Mouse (Mus musculus) neural tube, embryonic 14.5 days (tissue): Measurements from ENCODE around the gene Psma6. TPM values are rescaled to one million over a fixed set of nuclear protein-coding genes. Genes with fewer than 3 reads are reported as not detected.
"Not testable (repeated sequence)": the region's sequence is repeated elsewhere in the genome, so short reads cannot be mapped to it uniquely, and the experiment has no call there.

Source experiments
- ATAC-seq: fragments of 200-750 bp; cut with Nextera tagmentation; 2 replicates; pipeline ENCODE4 v1.8.0; 2017; ENCODE audit warnings: low read depth, mild to moderate bottlenecking, moderate TSS enrichment, moderate library complexity
- H3K27ac ChIP-seq: fragments of 300-500 bp; sonication (generic); 2 replicates; pipeline ENCODE4 v1.5.1; 2014; ENCODE audit warnings: low read depth, mild to moderate bottlenecking, control low read depth, low read length, moderate library complexity, mixed read lengths
- H3K27me3 ChIP-seq: fragments of 300-500 bp; sonication (generic); 2 replicates; pipeline ENCODE4 v1.6.1; 2014; ENCODE audit warnings: low read length; ENCODE audit not compliant: control insufficient read depth, insufficient read depth
- H3K36me3 ChIP-seq: fragments of 300-500 bp; sonication (generic); 2 replicates; pipeline ENCODE4 v1.6.1; 2014; ENCODE audit warnings: low read length, mixed read lengths; ENCODE audit not compliant: control insufficient read depth, insufficient read depth
- H3K4me1 ChIP-seq: fragments of 300-500 bp; sonication (generic); 2 replicates; pipeline ENCODE4 v1.6.1; 2014; ENCODE audit warnings: low read length; ENCODE audit not compliant: control insufficient read depth, insufficient read depth
- H3K4me2 ChIP-seq: fragments of 300-500 bp; sonication (generic); 2 replicates; pipeline ENCODE4 v1.6.1; 2014; ENCODE audit warnings: mild to moderate bottlenecking, low read depth, low read length, control low read depth
- H3K4me3 ChIP-seq: fragments of 300-500 bp; sonication (generic); 2 replicates; pipeline ENCODE4 v1.5.1; 2014; ENCODE audit warnings: low read depth, low read length, control low read depth, mixed read lengths
- H3K9ac ChIP-seq: fragments of 300-500 bp; sonication (generic); replicated peaks from 2 replicates; pipeline ENCODE4 v1.6.1; 2014; ENCODE audit warnings: low read depth, mild to moderate bottlenecking, control low read depth, low read length, mixed read lengths
- H3K9me3 ChIP-seq: fragments of 300-500 bp; sonication (generic); 2 replicates; pipeline ENCODE4 v1.6.1; 2016; ENCODE audit warnings: low read length; ENCODE audit not compliant: control insufficient read depth
- WGBS: fragments of 180-500 bp; shearing (Covaris S2); extraction: QIAGEN DNeasy Blood & Tissue Kit; methylation state at CpG from one replicate; pipeline ENCODE4 v1.1.7; 2014; 5-methylcytosine and 5-hydroxymethylcytosine counted together
- polyA plus RNA-seq: library from polyadenylated mRNA; unstranded; fragments of >200 nt; fragmentation: Nextera tagmentation; extraction: Ambion mirVana; gene quantifications from 2 replicates; pipeline ENCODE4 v1.2.1, GENCODE M21; 2014

Psma6 gene
- polyA plus RNA-seq, 1 experiment from 2014 or later, result 439 TPM

- Histone ChIP-seq H3K4me1 (no peaks in the 10 kb centered on the region), H3K36me3 (no peaks in the 10 kb centered on the region), H3K9me3 (no peaks in the 10 kb centered on the region), H3K9ac (no peak overlapping the region), H3K27ac (no peak overlapping the region), H3K4me2 (no peak overlapping the region), H3K4me3 (no peak overlapping the region), H3K27me3 (no peaks in the 10 kb centered on the region)
- ATAC-seq, result peak; percentile 11; the same call in 1 of the 2 replicates
- 67% methylated on average over 6 of the region's 6 CpGs for WGBS
Measured at GRCm38 (mm10) chr12:55388478-55388877, 4.5 kb downstream of the Psma6 start.

DNA sequence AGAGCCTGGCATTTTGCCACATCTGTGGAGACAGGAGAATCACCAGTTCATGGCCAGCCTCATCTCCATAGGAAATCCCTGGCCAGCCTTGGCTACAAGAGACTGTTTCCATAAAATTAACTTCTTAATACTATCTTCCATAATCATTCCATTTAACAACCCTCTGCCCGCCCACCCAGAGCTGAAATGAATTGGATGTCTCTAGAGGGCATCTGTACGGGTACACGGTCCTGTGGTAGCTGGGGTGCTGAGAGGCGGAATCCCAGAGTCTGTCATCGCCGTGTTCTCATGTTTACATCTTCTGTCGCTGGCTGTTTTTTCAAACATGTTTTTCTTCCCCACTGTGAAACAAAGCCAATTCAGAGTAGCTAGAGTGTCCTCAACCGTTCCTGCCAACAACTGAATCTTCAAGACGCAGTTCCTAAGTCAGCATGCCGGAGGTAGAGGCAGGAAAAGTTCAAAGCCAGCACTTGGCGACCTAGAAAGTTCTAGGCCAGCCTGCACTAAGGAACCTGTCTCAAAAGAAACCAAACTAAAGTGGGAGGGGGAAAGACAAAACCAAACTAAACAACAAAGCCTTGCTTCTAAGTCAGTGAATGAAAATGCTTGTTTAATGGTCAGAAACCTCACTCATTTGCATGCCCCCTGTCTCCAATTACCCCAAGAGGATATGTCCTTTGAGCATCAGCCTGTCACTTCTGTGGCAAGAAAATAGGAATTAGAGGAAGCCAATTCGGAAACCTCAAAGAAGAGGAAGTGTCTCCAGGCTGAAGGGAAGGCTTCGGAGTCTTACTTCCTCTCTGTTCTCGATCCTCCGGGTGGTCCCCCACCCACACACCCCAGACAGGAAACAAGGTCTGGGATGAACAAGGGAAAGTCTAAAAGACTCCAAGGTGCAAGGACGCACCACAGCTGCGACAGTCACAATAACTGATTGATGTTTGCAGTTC lies 5.4 kb downstream of the Psma6 start:
- H3K4me3 ChIP-seq, result no peak overlapping the region
- H3K27ac ChIP-seq, result no peak overlapping the region
- H3K27me3 ChIP-seq, result no peaks in the 10 kb centered on the region
- no peak for ATAC-seq
- H3K36me3 ChIP-seq, result no peaks in the 10 kb centered on the region
- no peaks in the 10 kb centered on the region for H3K9me3 ChIP-seq
- H3K4me1 ChIP-seq, result no peaks in the 10 kb centered on the region
- no peak overlapping the region for H3K9ac ChIP-seq
- 78% methylated on average over 17 of the region's 17 CpGs for WGBS
- no peak overlapping the region for H3K4me2 ChIP-seq

DNA sequence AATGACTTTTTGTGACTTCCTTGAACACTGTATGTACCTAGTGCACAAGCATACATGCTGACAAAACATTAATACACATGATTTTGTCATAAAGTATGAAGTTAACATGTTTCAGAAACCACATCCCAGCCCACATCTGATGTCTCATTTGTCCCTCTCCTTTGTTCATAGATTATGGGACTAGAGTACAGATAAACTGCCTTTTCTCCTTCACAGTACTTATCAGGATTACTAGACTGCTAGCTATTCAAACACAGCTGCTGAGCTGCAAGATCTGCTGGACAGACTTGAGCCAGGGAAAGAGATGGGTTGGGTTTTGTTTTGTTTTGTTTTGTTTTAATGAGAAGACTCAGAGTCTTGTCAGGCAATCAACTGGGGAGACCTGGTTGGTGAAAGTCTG lies 8.1 kb downstream of the Psma6 start:
- ATAC-seq, result no peak
- H3K9me3 ChIP-seq, result no peaks in the 10 kb centered on the region
- no peaks in the 10 kb centered on the region for H3K27me3 ChIP-seq
- H3K4me3 ChIP-seq, result no peak overlapping the region
- H3K27ac ChIP-seq, result no peak overlapping the region
- no peak overlapping the region for H3K4me2 ChIP-seq
- no peaks in the 10 kb centered on the region for H3K4me1 ChIP-seq
- no peak overlapping the region for H3K9ac ChIP-seq
- H3K36me3 ChIP-seq, result no peaks in the 10 kb centered on the region

DNA sequence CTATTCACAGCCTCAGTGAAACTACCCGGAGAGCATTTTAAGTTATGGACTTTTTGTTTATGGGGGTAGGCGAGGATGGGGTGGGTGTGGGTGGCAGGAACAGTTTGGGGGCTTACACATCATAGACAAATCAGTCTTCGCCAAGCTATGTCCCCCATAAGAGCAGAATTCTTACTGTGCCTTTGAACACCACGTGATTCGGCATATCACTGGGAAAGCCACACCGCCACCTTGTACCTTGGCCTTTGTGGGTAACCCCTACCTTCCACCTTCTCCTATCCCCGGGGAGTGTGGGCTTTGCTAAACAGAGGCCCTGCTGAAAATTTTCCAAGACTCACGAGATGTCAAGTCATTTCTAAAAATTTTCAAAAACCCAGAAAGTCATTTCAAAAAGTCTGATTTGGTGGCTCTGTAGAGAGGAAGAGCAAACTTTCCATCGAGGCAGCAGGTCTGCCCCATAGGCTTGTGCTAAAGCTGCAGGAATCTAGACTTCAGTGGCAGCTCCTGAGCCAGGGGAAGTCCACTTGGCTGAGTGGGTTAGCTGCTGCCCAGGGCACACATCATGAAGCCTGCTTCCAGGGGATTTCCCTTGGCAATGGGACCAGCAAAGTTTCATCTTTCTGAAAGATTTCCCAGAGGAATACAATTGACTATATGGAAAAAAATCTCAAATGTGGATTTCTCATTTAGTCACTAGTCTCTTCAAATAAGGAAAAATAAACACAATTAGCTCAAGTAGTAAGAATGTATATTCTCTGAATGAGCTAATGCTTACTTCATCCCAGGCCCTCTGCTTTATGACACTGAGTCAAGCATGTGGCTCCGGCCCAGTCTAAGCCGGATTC lies 8.9 kb downstream of the Psma6 start:
- Histone ChIP-seq H3K4me1 (no peaks in the 10 kb centered on the region), H3K9ac (no peak overlapping the region), H3K9me3 (no peaks in the 10 kb centered on the region), H3K4me3 (no peak overlapping the region), H3K36me3 (no peaks in the 10 kb centered on the region), H3K27ac (no peak overlapping the region), H3K27me3 (no peaks in the 10 kb centered on the region), H3K4me2 (no peak overlapping the region)
- no peak for ATAC-seq
- WGBS, result 89% methylated on average over 11 of the region's 11 CpGs

DNA sequence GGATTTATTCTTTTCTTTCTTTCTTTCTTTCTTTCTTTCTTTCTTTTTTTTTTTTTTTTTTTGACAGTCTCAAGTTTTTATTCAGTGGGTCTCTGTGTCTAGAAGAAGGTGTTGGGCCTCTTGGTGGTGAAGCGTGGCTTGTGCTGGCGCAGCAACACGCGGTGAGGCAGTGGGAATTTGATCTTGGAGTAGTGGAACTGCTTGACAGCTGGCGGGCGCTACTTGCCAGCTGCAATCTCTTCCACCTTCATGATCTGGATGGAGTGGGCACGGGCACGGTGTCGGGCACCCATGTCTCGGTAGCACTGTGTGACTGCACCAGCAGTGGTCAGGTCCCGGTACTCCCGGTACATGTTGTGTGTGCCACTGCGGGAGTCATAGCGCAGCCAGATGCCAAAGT lies 11.6 kb downstream of the Psma6 start:
- 90% methylated on average over 14 of the region's 14 CpGs for WGBS
- not testable (repeated sequence) for H3K9me3 ChIP-seq, ATAC-seq

GRCm38 (mm10) chr12:55396536-55396935 lies 12.5 kb downstream of the Psma6 start:
- no peak for ATAC-seq
- Histone ChIP-seq H3K4me1 (peaks cover 10% of the 10 kb centered on the region), H3K9ac (no peak overlapping the region), H3K9me3 (no peaks in the 10 kb centered on the region), H3K4me2 (no peak overlapping the region), H3K27ac (no peak overlapping the region), H3K4me3 (no peak overlapping the region), H3K36me3 (no peaks in the 10 kb centered on the region), H3K27me3 (no peaks in the 10 kb centered on the region)
- 97% methylated on average over 4 of the region's 4 CpGs for WGBS

More for the DNA sequence above, 11.6 kb downstream of the Psma6 start:
- not testable (repeated sequence) for H3K4me3 ChIP-seq, H3K27me3 ChIP-seq, H3K36me3 ChIP-seq, H3K9ac ChIP-seq, H3K27ac ChIP-seq, H3K4me2 ChIP-seq
- peaks cover 10% of the 10 kb centered on the region for H3K4me1 ChIP-seq

GRCm38 (mm10) chr12:55397544-55398239 lies 13.7 kb downstream of the Psma6 start:
- peak overlapping the region; percentile 70 for H3K4me2 ChIP-seq
- peak overlapping the region; percentile 99 for H3K4me3 ChIP-seq
- peak overlapping the region; percentile 92 for H3K27ac ChIP-seq
- ATAC-seq, result no peak; the same call in 1 of the 2 replicates
- WGBS, result 77% methylated on average over 9 of the region's 9 CpGs
- H3K27me3 ChIP-seq, result no peaks in the 10 kb centered on the region
- H3K36me3 ChIP-seq, result no peaks in the 10 kb centered on the region
- H3K9me3 ChIP-seq, result no peaks in the 10 kb centered on the region
- H3K4me1 ChIP-seq, result peaks cover 10% of the 10 kb centered on the region
- H3K9ac ChIP-seq, result peak overlapping the region; percentile 87

DNA sequence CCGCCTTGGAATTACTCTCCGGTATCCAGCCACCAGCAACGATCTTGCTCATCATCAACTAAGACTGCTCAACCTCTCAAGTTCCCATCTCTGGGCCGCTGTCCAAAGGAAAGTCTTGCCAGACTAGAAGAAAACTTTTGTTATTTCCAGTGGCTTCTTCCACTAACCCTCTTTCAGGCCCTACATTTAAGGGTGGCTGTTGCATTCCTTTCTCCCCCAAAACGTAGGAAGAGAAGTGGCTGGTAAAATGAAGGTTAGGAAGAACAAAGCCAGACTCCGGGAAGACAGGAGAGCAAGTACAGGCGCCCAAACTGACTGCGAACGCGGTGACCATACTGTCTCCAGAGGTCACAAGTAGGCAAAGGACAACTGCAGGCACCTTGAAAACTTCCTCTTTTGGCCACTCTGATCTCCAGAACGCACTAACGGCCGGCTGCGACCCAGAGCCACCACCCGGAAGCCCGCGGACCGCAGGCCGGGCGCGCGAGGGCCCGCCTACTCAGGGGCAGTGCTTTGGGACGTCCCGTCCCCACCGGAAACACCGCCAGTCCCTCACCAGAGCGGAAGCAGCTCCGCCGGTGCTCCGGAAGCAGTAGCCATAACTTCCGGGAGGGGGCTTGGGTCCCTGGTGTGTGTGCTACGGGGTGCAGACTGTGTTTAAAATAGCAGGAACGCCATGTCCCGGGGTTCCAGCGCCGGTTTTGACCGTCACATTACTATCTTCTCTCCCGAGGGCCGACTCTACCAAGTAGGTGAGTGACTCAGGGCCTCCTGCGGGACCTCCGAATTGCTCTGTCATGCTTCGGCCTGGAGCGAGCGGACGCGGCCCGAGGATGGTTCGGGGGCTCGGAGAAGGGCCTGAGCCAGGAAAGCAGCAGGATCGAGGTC lies 14.5 kb downstream of the Psma6 start:
- ATAC-seq, result peak; percentile 100
- WGBS, result under 1% methylated on average over 51 of the region's 51 CpGs
- no peaks in the 10 kb centered on the region for H3K27me3 ChIP-seq
- no peaks in the 10 kb centered on the region for H3K9me3 ChIP-seq
- H3K4me1 ChIP-seq, result peaks cover 10% of the 10 kb centered on the region
- H3K36me3 ChIP-seq, result no peaks in the 10 kb centered on the region
- peak overlapping the region; percentile 95 for H3K4me2 ChIP-seq
- H3K27ac ChIP-seq, result peak overlapping the region; percentile 92
- H3K9ac ChIP-seq, result peak overlapping the region; percentile 87
- H3K4me3 ChIP-seq, result peak overlapping the region; percentile 99
